Mouse (Mus musculus) effector memory CD4-positive, alpha-beta T cell, adult 7 months (primary cell): ENCODE data around the gene Lrrk1. TPM values are rescaled to one million over a fixed set of nuclear protein-coding genes. Genes with fewer than 3 reads are reported as not detected.

Experiments used
- polyA plus RNA-seq: library from polyadenylated mRNA; unstranded; fragments of 100-300 nt; shearing (Covaris generic); gene quantifications from one replicate; pipeline ENCODE4 v1.2.1, GENCODE M21; 2017

The Lrrk1 gene
- polyA plus RNA-seq, result 15.2 TPM

GRCm38 (mm10) chr7:66387813-66388521, at the start of gene Lrrk1:
Gene Lrrk1 (minus strand): TSS chr7:66388350.

GRCm38 (mm10) chr7:66427437-66428161, 39.4 kb upstream of the Lrrk1 start, which contains the start of gene Aldh1a3:
Gene Aldh1a3 (minus strand): TSS chr7:66427517.

GRCm38 (mm10) chr7:66365904-66366303, 22.2 kb downstream of the Lrrk1 start, which contains the start of gene Gm10974:
Gene Gm10974 (plus strand): TSS chr7:66365905.

Other genes with a start within 250 kb of the Lrrk1 start
- gene Gm10974, start 22.4 kb downstream of the Lrrk1 start, polyA plus RNA-seq, result not detected
- gene Aldh1a3, start 39.2 kb upstream of the Lrrk1 start, polyA plus RNA-seq, result not detected